Mouse (Mus musculus) left cerebral cortex, postnatal 10 days (tissue): ENCODE results near the gene Sh3gl2. TPM values are rescaled to one million over a fixed set of nuclear protein-coding genes. Genes with fewer than 3 reads are reported as not detected.

ENCODE experiments used
- DNase-seq, 2 experiments: peaks; one replicate each; pipeline ENCODE4 v3.0.0; 2021 to 2022; ENCODE audit warnings: low spot score in 2 of 2, mixed read lengths in 1 of 2; ENCODE audit errors: extremely low spot score in 1 of 2
- intact Hi-C: fragments of 180-260 bp; cut with DNase I; formaldehyde crosslinking; loops from one replicate; pipeline ENCODE4 v1.15.1; 2025
- total RNA-seq, 2 experiments: library from RNA; stranded (reverse); gene quantifications; 2 replicates each; pipeline ENCODE4 v1.2.3; 2021

The Sh3gl2 gene
- total RNA-seq, 2 experiments from 2014 or later, result 256 to 261 TPM

DNA sequence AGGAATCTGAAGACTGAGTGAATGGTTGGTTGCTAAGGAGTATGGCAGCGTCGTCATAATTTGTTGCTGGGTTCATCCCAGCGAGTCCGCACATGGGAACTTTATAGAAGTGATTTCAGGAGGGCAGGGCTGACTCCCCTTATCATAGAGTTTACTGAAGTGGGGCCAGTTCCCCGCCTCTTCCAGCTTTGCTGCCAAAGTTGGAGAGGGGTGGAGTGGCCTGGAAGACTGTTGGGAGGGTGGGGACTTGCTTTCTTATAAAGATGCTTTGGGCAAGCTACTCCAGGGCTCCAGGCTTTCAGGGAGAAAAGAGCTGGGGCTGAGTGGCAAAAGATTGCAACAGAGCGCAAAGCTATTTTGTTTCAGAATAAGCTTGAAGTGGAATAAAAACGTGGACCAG, 308.4 kb downstream of the Sh3gl2 start:
- DNase-seq, result no peak
- intact Hi-C loops, result no loop called here

DNA sequence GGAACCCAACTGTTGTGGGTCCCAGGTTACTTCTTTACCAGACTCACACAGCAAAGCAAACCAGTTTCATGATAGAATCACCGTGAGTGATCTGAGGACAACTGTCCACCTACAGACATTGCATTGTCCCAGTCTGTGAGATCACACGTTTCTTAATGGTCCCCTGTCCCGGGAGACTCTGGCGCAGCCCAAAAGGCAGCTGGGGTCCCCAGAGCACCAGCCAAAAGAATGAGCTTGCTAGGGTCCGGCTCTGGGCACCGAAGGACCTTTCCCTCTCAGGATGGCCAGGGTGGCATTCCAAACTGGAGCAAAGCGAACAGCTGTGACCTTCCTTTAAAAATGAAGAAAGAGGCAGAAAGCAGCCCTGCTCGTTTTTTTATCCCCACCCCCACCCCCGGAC, 308.9 kb downstream of the Sh3gl2 start, which contains the start of gene Adamtsl1:
Gene Adamtsl1 (plus strand): TSS at position 381 of the 400 bp plus-strand sequence.
- intact Hi-C loops, result no loop called here
- no peak for DNase-seq

DNA sequence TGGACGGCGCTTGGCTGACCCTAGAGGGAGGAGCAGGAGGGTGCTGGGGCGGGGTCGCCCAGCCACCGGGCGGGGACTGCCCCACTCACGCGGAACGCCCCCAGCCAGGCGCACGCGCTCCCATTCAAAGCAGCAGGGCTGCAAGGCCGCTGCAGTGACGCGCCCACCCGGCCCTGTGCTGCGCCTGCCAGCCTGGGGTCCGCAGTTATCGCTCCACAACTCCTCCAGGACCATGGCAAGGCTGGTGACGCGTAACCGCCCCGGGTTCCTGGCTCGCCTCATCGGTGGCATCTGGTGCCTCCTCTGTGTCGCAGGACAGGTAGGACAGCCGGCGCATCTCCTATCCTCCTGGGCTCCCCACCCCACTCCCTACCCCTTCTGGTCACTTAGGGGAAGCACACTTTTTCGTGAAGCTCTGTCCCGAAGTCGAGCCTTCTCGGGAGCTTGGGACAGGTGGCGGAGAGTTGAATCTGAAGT, 309.3 kb downstream of the Sh3gl2 start:
- peak in 1 of 2 experiments; percentile 56 for DNase-seq
- intact Hi-C loops, result no loop called here

DNA sequence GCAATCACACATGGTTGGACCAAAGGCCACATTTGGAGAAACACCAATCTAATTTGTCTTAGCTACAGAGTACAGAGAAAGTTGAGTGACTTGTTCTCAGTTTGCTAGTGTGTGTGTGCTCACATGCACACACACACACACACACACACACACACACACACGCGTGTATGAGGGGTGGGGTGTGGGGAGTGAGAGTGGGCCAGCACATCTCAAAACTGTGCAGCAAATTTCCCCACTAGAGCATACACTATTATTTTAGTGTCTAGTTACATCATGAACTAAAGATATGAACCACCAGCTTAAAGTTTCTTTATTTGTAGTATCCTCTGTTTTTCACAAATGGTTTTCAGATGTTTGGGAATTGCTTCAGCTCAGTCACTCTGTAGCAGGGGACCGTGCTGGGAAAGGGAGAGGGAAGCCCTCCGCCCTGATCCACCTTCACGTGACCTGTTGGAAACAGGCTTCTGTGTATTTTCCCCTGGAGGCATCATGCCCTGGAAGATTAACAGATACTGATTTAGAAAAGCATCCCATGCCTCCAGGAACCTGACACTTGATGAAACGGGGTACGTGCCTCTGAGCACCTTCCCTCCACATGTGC, 322.1 kb downstream of the Sh3gl2 start:
- intact Hi-C loops, result no loop called here
- DNase-seq, result no peak

DNA sequence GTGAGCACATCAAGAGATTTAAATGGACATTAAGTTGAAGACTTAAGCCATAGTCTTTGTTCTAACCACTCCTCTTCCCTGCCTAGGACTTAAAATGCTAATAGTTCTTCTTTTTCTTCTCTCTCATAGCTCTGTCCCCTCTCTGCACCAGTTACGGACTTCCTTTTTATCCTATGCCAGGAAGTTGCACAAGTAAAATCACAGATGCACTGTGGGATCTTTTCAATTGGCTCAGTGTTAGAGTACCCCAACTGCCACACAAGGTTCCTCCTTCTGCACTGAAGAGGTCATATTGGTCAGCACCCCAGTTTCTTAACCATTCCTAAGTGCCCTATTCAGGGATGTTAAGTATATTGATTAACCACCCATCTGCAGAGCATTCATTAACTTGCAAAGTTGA, 324.9 kb downstream of the Sh3gl2 start:
- no peak for DNase-seq
- intact Hi-C loops, result no loop called here

DNA sequence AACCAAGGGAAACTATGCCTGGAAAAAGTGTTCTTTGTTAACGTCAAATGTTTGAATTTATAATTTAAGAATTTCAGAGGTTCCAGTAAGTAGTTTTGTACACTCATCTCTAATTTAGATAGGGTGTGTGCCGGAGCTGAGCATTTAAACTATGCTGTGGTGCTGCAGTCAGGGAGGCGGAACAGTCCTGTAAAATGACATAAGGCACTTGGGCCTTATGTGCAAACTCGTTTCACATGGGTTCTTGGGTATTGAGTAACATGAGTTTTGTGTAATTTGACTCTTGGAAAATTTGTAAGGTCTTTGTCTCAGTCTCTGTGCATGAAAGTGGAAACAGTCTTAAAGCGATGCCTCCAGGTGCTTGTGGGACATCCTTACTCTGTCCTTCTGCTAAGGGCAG, 334.8 kb downstream of the Sh3gl2 start:
- intact Hi-C loops, result no loop called here
- DNase-seq, result no peak

DNA sequence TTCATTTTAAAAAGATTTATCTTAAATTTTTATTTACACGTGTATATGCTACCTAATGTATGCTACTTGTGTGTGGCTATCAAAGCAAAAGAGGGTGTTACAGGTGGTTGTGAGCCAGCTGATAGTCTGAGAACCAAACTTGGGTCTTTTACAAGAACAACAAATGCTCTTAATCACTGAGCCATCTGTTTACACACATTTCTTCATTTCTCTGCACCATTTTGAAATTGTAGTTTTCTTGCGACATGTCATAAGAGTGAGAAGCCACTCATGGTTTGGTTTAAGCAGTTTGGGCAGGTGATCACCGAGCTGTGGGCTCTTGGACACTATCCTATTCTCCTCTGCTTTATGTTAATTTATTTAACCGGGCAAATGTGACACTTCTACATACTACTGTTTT, 338.3 kb downstream of the Sh3gl2 start:
- intact Hi-C loops, result no loop called here
- no peak for DNase-seq

DNA sequence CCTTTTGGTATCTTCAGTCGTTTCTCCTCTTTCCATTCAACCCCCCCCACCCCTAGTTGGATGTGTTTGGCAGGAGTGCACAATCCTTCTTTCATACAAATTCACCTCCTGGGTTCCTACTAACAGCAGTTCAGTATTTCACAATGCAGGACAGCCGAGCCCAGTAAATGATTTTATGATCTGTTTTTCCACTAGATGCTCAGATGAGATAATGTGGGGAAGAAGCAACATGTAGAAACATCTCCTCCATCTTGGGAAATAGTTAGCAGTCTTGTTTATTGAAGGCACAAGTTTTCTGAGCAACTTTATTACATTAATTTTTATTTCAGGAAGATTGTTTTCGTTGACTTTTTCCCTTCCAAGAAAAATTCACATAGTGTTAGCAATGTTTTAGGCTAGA, 349.8 kb downstream of the Sh3gl2 start:
- no peak for DNase-seq

DNA sequence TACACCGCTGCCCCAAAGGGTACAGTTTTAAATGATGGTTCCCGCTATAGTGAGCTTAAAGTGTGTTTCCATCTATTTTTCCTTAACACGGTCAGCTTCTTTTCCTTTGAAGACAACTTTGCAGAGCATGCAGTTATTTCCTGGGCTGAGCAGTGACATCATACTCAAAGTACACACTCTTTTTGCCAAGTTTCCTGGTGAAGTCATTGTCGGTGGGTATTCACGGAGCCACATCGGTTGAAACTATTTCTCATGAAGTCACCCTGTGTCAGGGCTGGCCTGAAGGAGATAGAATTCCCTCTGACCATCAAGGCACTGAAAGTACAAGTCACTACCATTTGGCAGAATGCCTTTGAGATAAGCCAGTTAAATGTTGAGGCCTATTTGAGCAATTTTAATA, 354.8 kb downstream of the Sh3gl2 start:
- intact Hi-C loops, result no loop called here

More for the DNA sequence above, 349.8 kb downstream of the Sh3gl2 start:
- intact Hi-C loops, result no loop called here

DNA sequence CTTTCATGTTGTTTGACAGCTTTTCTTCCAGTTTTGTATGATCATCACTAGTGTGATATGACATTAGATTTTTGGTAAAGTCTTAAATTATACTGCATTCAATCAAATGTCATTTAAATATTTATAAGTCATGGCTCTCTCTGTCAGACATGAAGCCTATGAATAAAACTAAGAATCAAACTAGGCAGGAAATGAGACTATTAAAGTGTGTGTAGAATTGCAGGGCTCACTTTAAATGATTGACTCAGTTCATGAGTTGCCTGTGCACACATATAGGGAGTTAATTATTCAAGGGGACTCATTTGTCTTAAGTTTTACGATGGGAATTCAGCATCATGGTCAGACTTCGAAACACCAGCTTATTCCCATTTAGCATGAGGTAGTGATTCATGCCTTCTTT, 380.5 kb downstream of the Sh3gl2 start:
- intact Hi-C loops, result no loop called here
- DNase-seq, result no peak

More for the DNA sequence above, 354.8 kb downstream of the Sh3gl2 start:
- no peak for DNase-seq

DNA sequence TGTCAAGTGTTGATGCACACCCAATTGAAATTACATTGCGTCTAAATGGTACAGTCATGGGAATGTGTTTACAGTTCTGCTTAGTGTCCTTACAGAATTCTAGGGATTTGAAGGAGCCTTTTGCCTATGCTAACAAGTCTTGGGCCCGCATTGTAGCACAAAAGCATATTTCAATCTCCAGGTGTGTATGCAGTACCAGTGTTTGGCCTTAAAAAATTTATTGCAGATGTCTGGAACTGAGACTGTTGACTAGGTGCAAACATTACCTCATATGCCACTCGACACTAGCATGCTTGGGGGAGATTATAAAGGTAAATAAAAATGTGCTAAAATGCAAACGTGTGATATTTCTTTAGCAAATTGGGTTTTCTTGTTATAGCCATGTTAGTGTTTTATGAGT, 384.0 kb downstream of the Sh3gl2 start:
- intact Hi-C loops, result no loop called here
- DNase-seq, result no peak

DNA sequence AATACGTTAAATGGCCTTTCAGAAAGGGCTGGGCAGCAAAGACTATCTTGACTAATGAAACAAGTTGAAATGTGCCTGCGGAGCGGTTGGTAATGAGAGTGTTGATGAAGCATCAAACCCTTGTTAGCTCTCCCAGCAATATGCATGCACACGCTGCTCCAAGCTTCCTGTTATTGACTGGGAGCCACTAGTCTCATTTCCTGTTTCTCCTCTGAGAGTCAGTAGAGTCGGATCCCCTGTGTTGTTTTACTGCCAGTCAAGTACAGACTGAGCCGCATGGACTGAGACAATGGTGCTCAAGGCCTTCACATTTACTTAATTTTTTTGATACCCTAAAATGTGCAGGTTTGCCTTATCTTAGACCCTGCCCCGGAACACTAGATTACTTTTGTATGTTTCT, 386.1 kb downstream of the Sh3gl2 start:
- intact Hi-C loops, result no loop called here
- no peak for DNase-seq

DNA sequence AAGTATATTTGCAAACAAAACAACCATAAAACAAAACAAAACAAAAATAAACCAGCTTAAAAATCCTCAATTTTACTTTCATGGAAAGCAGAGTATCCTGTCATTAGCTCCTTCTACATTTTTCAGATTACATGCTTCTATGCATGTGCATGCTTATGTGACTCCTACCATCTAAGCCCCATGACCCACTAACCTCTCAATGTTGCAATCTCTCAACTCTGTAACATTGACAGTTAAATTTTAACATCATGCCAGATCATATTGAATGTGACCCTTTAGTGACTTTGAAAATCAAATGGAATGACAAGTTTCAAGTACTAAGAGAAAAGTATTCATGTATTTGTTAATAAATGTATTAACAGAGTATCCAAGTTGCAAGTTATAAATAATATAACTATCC, 389.2 kb downstream of the Sh3gl2 start:
- DNase-seq, result no peak
- intact Hi-C loops, result no loop called here

DNA sequence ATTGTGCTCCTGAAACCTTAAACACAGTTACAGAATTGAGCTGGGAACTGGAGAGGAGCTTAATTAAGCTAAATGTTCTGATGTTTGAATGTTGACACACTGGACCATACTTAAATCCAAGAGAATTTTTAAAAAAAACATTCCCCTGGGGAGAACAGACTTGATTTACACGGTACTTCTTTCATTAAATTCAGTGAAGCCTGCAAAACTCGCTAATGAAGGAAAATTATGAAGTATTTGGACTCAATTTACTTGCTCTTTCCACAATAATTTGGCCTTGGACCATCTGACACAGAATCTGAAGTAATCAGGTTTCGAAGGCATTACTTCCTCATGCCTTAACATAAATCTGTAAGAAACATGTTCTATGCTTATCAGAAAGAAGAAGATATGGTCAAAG, 408.4 kb downstream of the Sh3gl2 start:
- intact Hi-C loops, result no loop called here
- no peak for DNase-seq

DNA sequence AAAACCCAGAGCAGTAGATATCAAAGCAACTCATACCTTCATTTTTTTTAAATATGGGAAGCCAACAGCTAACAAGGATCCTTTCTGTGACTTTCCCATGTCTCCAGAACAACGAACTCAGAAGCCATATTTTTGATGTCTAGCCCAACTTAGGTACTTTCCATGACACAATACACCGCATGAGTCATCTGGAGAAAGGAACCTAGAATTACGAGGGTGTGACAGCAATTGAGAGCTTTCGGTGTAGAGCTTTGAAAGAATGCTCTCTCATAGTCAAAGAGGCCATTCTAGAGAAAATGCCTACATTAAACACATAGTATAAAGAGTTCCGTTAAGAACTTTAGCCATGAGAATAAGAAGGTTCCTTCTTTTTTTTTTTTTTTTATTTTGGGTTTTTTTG, 413.8 kb downstream of the Sh3gl2 start:
- no peak for DNase-seq
- intact Hi-C loops, result no loop called here

DNA sequence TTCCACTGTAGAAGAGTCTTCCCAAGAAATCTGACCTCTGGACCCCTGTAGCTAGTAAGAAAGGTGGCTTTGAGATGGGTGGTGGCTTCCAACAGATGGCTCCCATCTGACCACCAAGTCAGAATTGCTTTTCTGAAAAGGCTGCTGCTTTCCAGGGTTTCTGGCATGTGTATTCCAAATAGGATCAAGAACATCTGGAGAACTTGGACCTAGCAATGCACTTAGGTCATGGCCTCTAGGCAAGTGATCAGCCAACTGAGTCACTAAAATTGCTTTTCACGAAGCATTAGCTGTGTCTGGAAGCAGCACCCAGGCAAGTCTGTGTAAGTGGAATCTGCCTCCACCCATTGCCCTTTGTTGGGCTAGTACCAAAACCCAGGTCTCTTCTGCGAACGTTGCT, 414.3 kb downstream of the Sh3gl2 start:
- intact Hi-C loops, result no loop called here
- no peak for DNase-seq

DNA sequence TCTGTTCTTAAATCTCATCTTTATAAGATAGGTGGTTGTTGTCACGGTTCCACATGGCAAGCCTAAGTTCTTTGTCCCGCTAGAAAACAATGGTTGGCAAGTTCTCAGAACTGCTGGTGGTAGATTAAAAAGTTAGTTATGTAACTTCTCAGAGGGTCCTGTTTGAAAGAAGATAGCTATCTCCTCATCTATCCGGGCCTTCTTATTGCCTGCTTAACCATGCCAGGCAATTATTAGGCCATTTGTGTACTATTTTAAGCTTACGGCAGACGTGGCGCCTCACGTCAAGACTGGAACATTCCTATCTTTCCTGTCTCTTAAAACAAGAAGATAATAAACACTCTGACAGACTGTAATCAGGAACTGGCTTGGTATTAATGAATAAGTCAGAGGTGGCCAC, 424.5 kb downstream of the Sh3gl2 start:
- no peak for DNase-seq
- intact Hi-C loops, result no loop called here

DNA sequence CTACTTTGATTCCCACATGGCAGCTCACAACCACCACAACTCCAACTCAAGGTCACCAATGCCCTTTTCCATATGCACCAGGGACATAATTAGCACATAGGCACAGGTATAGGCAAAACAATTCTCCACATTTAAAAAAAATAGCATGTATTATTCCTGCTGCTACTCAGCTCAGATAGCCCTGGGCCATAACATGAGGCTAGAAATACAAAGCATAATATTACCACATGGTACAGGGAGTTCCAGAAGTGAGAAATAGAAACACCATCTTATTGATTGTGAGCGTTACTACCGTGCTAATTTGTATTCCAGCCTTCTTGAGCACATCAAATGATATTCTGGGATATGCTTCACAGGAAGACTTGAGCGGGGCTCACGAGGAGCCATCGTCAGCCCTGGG, 464.3 kb downstream of the Sh3gl2 start:
- DNase-seq, result no peak
- intact Hi-C loops, result no loop called here

DNA sequence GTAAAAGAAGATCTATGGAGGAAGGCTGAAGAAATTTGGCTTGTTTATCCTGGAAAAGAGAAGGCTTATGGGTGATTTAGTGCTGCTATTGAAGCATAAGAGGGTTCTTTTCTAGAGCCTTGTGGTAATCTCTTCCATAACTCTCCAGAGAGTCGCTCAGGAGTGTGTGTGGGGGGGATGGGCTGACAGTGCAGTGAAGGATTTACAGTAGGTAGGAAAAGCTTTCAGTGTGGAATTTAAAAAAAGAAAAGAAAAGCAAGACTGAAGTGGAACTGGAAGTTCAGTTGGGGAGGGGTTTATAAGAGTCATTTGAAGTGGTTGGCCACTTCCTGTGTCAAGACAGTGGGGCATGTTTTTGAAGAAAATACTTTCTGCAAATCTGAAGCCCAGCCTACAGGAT, 464.8 kb downstream of the Sh3gl2 start:
- no peak for DNase-seq
- intact Hi-C loops, result no loop called here

DNA sequence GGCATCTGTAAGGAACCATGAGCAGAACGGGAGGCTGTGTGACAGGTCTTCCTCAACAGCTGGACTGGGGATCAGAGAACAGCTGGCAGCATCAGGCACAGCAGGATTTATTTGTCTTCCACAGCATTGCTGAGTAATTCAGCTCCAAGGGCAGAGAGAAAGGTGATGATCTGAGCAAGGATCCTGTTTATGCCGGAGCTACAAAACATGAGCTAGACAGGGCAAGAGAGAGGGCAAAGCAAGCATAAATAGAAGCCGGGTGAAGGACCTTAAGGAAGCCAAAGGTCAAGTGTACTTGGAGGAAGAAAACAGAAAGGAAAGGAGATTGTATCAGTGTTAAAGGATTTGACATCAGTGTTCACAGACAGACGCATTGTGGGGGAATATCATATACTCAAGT, 467.4 kb downstream of the Sh3gl2 start:
- intact Hi-C loops, result no loop called here
- DNase-seq, result no peak

DNA sequence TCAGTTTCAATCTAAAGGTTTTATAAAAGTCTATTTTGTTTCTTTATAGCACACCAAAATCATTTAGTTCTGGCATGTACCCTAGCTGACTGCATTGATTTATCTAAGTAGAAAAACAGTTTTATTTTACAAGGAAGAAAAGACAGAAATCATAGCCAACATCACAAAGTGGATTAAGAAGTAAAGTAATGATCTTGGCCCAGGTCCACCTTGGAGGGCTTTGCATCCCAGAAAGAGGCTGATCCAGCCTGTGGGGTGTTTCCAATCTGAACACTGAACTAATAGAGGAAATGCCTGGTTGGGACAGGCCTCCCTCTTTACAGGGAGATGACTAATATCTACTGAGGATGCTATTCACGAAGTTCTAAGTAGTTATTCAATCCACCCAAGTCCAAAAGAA, 472.7 kb downstream of the Sh3gl2 start:
- no peak for DNase-seq
- intact Hi-C loops, result no loop called here
